Mouse (Mus musculus) embryonic facial prominence, embryonic 13.5 days (tissue): ENCODE results near the gene Twf1. TPM values are rescaled to one million over a fixed set of nuclear protein-coding genes. Genes with fewer than 3 reads are reported as not detected.
A peak's percentile ranks its signal among the peaks of the same experiment; 100 is the strongest.

Experiments
- ATAC-seq: fragments of 200-750 bp; cut with Nextera tagmentation; 2 replicates; pipeline ENCODE4 v1.8.0; 2017; ENCODE audit warnings: low read depth; ENCODE audit not compliant: insufficient number of reproducible peaks, insufficient read depth, low FRiP score, low TSS enrichment
- H3K27ac ChIP-seq: fragments of 300-500 bp; sonication (generic); 2 replicates; pipeline ENCODE4 v1.5.1; 2015; ENCODE audit warnings: moderate library complexity, mild to moderate bottlenecking, inconsistent platforms
- H3K27me3 ChIP-seq: fragments of 300-500 bp; sonication (generic); 2 replicates; pipeline ENCODE4 v1.6.1; 2015; ENCODE audit warnings: mild to moderate bottlenecking, inconsistent platforms
- H3K36me3 ChIP-seq: fragments of 300-500 bp; sonication (generic); 2 replicates; pipeline ENCODE4 v1.6.1; 2015; ENCODE audit warnings: mild to moderate bottlenecking, inconsistent platforms
- H3K4me1 ChIP-seq: fragments of 300-500 bp; sonication (generic); 2 replicates; pipeline ENCODE4 v1.6.1; 2015; ENCODE audit warnings: inconsistent platforms
- H3K4me2 ChIP-seq: fragments of 300-500 bp; sonication (generic); 2 replicates; pipeline ENCODE4 v1.6.1; 2015; ENCODE audit warnings: moderate library complexity, mild to moderate bottlenecking, inconsistent platforms
- H3K4me3 ChIP-seq: fragments of 300-500 bp; sonication (generic); 2 replicates; pipeline ENCODE4 v1.5.1; 2015; ENCODE audit warnings: mild to moderate bottlenecking, inconsistent platforms
- H3K9ac ChIP-seq: fragments of 300-500 bp; sonication (generic); 2 replicates; pipeline ENCODE4 v1.6.1; 2015; ENCODE audit warnings: mild to moderate bottlenecking, inconsistent platforms
- H3K9me3 ChIP-seq: fragments of 300-500 bp; sonication (generic); 2 replicates; pipeline ENCODE4 v1.6.1; 2016; ENCODE audit warnings: inconsistent platforms
- WGBS: fragments of 180-500 bp; shearing (Covaris S2); methylation state at CpG from one replicate; pipeline ENCODE4 v1.1.7; 2015; ENCODE audit warnings: mixed read lengths; 5-methylcytosine and 5-hydroxymethylcytosine counted together
- polyA plus RNA-seq: library from polyadenylated mRNA; unstranded; fragments of >200 nt; fragmentation: Nextera tagmentation; extraction: Ambion mirVana; gene quantifications from 2 replicates; pipeline ENCODE4 v1.2.1, GENCODE M21; 2015

Gene Twf1
- 72.8 and 76.9 TPM in 2 replicates for polyA plus RNA-seq

DNA sequence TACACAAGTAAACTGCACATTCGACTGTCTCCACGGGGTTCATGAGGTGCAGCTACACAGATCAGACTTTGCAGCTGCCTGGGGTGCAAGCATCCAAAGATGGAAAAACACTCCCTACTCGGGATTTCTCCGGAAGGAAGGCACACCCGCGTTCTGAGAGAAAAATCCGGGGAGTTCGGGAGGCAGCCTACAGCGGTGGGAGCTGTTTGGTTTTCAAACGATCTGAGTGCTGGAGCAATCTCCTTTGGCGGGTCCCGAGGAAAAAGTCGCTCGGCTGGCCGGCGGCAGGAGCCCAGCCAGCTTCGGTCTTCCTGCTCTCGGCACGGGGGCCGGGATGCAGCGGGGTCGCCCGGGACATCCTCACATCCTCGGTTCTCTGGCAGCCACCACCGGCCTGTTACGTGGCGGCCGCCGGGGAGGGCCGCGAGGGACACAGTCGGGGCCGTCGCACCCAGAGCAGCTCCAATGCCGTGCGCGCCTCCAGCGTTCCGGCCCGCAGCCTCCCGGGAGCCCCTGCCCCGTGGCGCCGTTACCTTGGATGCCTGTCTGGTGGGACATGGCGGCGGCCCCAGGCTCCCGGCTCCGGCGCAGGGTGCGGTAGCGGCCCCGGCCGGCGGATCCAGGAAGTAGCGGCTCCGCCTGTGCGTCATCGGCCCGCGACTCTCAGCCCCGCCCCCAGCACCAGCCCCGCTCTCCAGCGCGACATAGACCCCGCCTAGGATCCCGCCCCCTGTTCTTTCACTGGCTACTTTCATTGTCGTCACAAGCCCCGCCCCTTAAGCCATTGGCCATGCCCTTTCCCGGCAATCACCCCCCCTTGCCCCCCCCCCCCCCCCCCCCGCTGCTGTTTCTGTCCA is at the start of gene Twf1:
TSS of gene Twf1 (minus strand) at position 671 of the 857 bp plus-strand sequence.
- Histone ChIP-seq H3K4me2 (peak within 1 kb of the TSS; percentile 75), H3K4me1 (peaks cover 10% of the 10 kb centered on the region), H3K9ac (peak within 1 kb of the TSS; percentile 95), H3K27me3 (no peaks in the 10 kb centered on the region), H3K27ac (peak within 1 kb of the TSS; percentile 71), H3K36me3 (peaks cover 16% of the 10 kb centered on the region), H3K4me3 (peak within 1 kb of the TSS; percentile 99), H3K9me3 (no peaks in the 10 kb centered on the region)
- peak; percentile 99 for ATAC-seq
- under 1% methylated on average over 69 of the region's 70 CpGs for WGBS

DNA sequence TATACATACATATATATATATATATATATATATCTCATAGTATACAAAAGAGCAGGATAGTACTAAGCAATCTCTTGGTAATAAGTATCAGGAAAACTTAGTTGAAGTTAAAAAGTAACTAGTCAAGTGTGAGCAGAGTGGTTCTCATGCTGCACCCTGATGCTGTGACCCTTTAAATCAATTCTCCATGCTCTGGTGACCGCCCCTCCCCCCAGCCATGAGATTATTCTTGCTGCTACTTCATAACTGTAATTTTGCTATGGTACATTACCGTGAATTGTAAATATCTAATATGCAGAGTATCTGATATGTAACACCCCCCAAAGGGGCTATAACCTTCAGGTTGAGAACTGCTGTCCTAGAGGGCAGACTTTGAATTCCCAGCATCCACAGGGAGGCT is 49.4 kb upstream of the Twf1 start:
- H3K4me2 ChIP-seq, result no peak overlapping the region
- H3K27ac ChIP-seq, result no peak overlapping the region
- H3K27me3 ChIP-seq, result no peaks in the 10 kb centered on the region
- no peak for ATAC-seq
- H3K9ac ChIP-seq, result no peak overlapping the region
- WGBS, result 90% methylated on average over 2 of the region's 2 CpGs
- peaks cover 5% of the 10 kb centered on the region for H3K4me1 ChIP-seq
- H3K4me3 ChIP-seq, result no peak overlapping the region
- H3K36me3 ChIP-seq, result no peaks in the 10 kb centered on the region
- no peaks in the 10 kb centered on the region for H3K9me3 ChIP-seq

DNA sequence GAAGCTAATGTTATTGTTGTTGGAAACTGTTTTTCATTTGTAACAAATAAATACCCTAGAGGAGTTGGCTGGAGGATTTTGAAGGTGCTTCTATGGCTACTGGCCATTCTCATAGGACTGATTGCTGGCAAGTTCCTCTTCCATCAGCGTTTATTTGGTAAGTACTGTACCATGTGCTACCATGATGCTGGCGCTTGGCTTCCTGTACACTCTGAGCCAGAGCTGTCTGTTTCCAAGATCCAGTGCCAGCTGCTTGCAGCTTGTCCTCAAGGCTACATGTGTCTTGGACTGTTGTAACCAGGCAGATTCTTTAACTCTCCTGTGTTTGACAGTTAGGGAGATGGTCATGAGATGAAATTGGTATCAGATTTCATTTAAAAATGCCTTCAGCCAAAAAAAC is 48.5 kb upstream of the Twf1 start:
- H3K4me1 ChIP-seq, result peaks cover 5% of the 10 kb centered on the region
- 71% methylated on average over 2 of the region's 2 CpGs for WGBS
- no peak overlapping the region for H3K4me2 ChIP-seq
- H3K9ac ChIP-seq, result no peak overlapping the region
- no peaks in the 10 kb centered on the region for H3K36me3 ChIP-seq
- no peak overlapping the region for H3K27ac ChIP-seq
- no peak for ATAC-seq
- no peak overlapping the region for H3K4me3 ChIP-seq
- H3K27me3 ChIP-seq, result no peaks in the 10 kb centered on the region
- no peaks in the 10 kb centered on the region for H3K9me3 ChIP-seq

DNA sequence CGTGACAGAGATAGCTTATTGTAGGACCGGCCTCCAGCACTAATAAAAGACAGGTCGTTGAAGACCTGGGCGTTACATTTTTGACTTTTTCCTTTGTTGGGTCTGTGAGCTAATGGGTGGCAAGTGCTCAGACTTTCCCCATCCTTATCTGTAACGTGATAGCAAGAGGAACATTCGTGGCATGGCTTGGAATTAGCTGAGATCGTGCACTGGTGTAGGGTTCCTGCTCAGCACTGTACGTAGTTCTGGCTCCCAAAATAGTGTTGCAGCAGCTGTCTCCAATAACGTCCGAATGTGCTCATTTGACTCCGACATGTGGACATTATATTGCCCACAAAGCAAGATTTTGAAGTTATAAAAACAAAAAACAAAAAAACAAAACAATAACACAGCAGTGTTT is 44.8 kb upstream of the Twf1 start:
- 50% methylated on average over 11 of the region's 11 CpGs for WGBS
- peaks cover 17% of the 10 kb centered on the region for H3K27me3 ChIP-seq
- no peak for ATAC-seq
- H3K27ac ChIP-seq, result no peak overlapping the region
- no peaks in the 10 kb centered on the region for H3K36me3 ChIP-seq
- H3K4me2 ChIP-seq, result no peak overlapping the region
- no peak overlapping the region for H3K4me3 ChIP-seq
- H3K4me1 ChIP-seq, result peaks cover 5% of the 10 kb centered on the region
- H3K9ac ChIP-seq, result no peak overlapping the region
- no peaks in the 10 kb centered on the region for H3K9me3 ChIP-seq

DNA sequence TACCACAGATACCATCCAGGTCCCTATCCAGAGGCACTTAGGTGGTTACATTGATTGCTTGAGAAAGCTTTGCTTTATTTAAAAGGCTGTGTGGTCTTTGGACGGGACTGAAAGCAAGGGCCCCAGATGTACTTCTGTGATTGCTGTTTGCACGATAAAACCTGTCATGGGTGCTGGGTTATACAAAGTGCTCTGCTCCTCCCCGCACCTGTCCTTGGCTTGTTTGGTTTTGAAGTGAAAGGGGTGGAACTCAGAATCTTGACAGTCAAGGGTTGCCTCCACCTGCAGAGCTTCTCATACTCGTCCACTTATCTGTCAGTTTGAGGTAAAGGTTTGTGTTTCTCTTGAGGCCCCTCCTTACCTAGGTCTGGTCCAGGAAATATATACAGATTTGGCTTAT is 40.9 kb upstream of the Twf1 start:
- H3K27me3 ChIP-seq, result peaks cover 35% of the 10 kb centered on the region
- 80% methylated on average over 4 of the region's 4 CpGs for WGBS
- no peak overlapping the region for H3K9ac ChIP-seq
- no peaks in the 10 kb centered on the region for H3K36me3 ChIP-seq
- no peak overlapping the region for H3K4me3 ChIP-seq
- no peaks in the 10 kb centered on the region for H3K9me3 ChIP-seq
- H3K4me2 ChIP-seq, result no peak overlapping the region
- ATAC-seq, result no peak
- H3K27ac ChIP-seq, result no peak overlapping the region
- H3K4me1 ChIP-seq, result no peaks in the 10 kb centered on the region

DNA sequence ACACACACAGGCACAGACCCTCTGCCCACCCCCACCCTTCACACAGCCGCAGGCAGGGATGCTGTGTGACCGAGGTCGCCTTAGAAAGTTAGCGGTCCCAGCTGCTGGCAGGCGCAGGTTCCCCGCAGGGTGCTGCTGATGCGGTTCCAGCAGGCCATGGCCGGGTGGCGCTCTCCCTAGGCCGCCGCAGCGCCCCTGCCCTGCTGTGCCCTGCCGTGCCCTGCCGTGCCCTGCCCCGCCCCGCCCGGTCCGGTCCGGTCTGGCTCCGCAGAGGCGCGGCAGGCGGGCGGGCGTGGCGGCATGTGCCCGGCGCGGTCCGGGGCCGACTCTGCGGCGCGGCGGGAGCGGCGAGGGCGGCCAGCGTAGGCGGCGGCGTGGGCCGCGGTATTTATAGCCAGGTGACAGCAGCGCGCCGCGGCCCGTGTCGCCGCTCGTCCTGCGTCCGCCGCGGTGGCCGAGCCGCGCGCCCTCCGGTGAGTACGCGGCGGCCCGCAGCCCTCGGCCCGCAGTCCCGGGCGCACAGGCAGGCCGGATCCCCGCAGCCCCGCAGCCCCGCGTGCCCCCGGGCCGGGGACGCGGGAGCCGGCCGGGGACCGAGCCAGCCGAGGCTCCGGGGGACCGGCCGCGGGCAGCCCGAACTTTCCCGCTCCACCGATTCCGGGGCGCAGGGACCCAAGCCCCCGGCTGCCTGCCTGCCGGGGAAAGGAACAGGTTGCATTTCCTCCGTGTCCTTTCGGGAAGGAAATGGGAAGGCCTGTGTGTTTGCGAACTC is 39.3 kb upstream of the Twf1 start, which contains the start of gene Tmem117:
TSS of gene Tmem117 (plus strand) at position 403 of the 772 bp plus-strand sequence.
- Histone ChIP-seq H3K4me3 (peak within 1 kb of the TSS; percentile 66), H3K27ac (no peak within 1 kb of the TSS), H3K36me3 (no peaks in the 10 kb centered on the region), H3K27me3 (peaks cover 35% of the 10 kb centered on the region), H3K4me2 (peak within 1 kb of the TSS; percentile 98), H3K9ac (peak within 1 kb of the TSS; percentile 82), H3K9me3 (no peaks in the 10 kb centered on the region), H3K4me1 (no peaks in the 10 kb centered on the region)
- WGBS, result 1% methylated on average over 57 of the region's 96 CpGs
- ATAC-seq, result peak; percentile 61; the same call in 1 of the 2 replicates

DNA sequence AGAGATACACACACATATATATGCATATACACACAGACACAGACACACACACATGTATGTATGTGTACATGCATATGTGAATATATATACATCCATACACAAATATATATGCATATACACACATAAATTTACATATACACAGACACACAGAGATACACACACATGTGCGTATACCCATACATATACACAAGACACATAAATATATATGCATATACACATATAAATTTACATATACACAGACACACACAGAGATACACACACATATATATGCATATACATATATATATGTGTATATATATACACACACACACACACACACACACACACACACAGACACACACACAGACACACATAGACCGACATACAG is 38.8 kb upstream of the Twf1 start:
- Histone ChIP-seq H3K27me3 (peaks cover 35% of the 10 kb centered on the region), H3K4me2 (peak overlapping the region; percentile 98), H3K27ac (no peak overlapping the region), H3K36me3 (no peaks in the 10 kb centered on the region), H3K9me3 (no peaks in the 10 kb centered on the region), H3K4me1 (no peaks in the 10 kb centered on the region), H3K4me3 (peak overlapping the region; percentile 66), H3K9ac (peak overlapping the region; percentile 82)
- 47% methylated on average over 2 of the region's 2 CpGs for WGBS
- ATAC-seq, result no peak

DNA sequence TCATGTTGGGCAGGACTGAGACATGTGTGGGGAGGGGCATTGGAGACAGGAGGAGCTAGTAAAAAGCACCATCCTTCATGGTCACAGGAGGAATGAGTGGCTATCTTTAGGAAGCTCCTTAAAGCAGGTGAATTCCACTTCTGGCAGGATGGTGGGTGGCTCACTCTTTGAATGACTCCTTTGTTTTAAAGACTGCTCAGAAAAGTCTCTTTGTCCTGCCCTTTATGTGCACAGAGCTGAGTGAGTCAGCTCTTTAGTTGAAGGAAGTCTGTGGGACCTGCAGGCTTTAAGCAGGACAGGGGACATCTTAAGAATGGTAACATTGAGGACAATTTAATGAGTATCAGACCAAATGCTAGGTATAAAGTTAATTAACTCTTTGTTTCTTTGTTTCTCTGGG is 31.2 kb upstream of the Twf1 start:
- H3K27ac ChIP-seq, result no peak overlapping the region
- H3K9me3 ChIP-seq, result no peaks in the 10 kb centered on the region
- H3K4me3 ChIP-seq, result no peak overlapping the region
- H3K9ac ChIP-seq, result no peak overlapping the region
- H3K4me1 ChIP-seq, result no peaks in the 10 kb centered on the region
- H3K36me3 ChIP-seq, result no peaks in the 10 kb centered on the region
- no peak overlapping the region for H3K4me2 ChIP-seq
- no peaks in the 10 kb centered on the region for H3K27me3 ChIP-seq
- ATAC-seq, result no peak

DNA sequence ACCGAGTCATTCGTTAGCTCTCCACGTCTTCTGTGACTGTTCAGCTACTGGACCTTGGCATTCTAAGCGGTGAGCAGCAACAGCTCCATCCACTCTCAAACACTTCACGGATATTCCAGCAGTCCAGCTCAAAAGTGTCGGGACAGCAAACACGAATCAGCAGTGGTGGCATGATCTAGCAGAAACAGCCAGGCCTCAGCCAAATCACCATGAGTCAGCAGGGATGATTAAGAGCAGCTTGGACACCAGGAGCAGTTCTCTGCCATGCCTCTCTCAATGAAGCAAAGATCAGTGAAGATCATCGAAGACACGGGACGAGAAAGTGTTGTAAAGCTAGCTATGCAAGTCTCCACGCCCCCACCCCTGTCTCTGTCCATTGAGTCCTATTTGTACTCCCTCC is 26.3 kb upstream of the Twf1 start:
- Histone ChIP-seq H3K9me3 (no peaks in the 10 kb centered on the region), H3K4me2 (no peak overlapping the region), H3K9ac (no peak overlapping the region), H3K36me3 (no peaks in the 10 kb centered on the region), H3K4me1 (no peaks in the 10 kb centered on the region), H3K4me3 (no peak overlapping the region), H3K27me3 (no peaks in the 10 kb centered on the region), H3K27ac (no peak overlapping the region)
- 92% methylated on average over 11 of the region's 11 CpGs for WGBS
- no peak for ATAC-seq

DNA sequence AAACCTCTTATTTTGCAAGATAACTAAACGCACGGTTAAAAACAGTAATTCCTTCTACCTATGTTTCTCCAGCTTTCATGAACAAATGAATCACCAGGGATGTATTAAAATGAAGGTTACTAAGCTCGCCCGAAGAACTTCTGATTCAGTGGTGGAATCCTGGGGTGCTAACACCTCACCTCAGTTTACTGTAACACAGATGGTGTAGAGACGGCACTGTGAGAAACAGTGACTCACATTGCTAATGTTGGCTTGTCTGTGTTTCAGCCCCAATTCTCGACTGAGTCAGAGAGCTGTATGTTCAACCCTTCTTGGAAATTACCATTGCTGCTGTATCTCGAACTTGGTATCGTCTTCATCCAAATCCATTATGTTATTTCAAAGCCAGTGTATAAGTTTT is 18.1 kb upstream of the Twf1 start:
- no peak overlapping the region for H3K9ac ChIP-seq
- ATAC-seq, result no peak
- no peaks in the 10 kb centered on the region for H3K36me3 ChIP-seq
- H3K4me1 ChIP-seq, result no peaks in the 10 kb centered on the region
- no peak overlapping the region for H3K27ac ChIP-seq
- no peak overlapping the region for H3K4me2 ChIP-seq
- WGBS, result 92% methylated on average over 8 of the region's 8 CpGs
- H3K9me3 ChIP-seq, result no peaks in the 10 kb centered on the region
- no peaks in the 10 kb centered on the region for H3K27me3 ChIP-seq
- no peak overlapping the region for H3K4me3 ChIP-seq

DNA sequence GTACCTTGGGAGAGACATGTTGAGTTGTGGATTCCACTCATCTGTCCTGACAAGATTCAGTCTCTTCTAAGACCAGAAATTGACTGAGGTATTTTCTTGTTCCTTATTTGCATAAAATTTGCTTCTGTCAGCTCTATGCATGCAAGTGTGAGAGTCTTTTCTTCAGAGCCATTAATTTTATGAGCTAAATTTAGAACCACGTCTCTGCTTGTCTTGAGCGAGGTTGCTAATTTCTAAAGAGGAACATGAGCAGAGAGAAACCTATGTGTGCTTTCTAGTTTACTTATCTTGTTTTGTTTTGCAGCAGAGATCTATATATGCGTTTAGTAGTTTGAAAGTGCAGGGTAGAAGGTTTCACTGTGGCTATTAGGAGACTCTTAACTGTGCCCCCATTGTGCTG is 12.8 kb upstream of the Twf1 start:
- Histone ChIP-seq H3K9ac (no peak overlapping the region), H3K4me1 (no peaks in the 10 kb centered on the region), H3K4me2 (no peak overlapping the region), H3K27ac (no peak overlapping the region), H3K27me3 (no peaks in the 10 kb centered on the region), H3K9me3 (no peaks in the 10 kb centered on the region), H3K36me3 (no peaks in the 10 kb centered on the region), H3K4me3 (no peak overlapping the region)
- no peak for ATAC-seq
- 74% methylated on average over 3 of the region's 3 CpGs for WGBS

DNA sequence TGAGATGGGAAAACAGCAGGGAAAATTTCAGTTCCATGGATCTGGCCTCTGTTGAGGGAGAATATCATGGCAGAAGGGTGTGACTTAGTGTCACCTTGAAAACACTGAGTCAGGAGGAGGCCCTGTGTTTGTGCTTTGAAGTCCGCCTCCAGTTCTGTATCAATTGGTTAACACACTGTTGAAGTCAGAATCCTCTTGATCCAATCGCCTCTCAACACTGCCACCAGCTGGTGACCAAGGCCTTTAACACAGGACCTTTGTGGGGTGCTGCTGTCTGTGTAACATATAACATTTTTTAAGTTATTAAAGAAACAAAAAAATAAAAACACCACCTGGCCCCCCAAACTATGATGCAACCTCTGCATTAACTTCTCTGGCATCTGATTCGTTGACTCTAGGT is 11.7 kb upstream of the Twf1 start:
- H3K4me2 ChIP-seq, result no peak overlapping the region
- H3K9ac ChIP-seq, result no peak overlapping the region
- no peak overlapping the region for H3K27ac ChIP-seq
- H3K9me3 ChIP-seq, result no peaks in the 10 kb centered on the region
- H3K36me3 ChIP-seq, result no peaks in the 10 kb centered on the region
- H3K27me3 ChIP-seq, result no peaks in the 10 kb centered on the region
- no peaks in the 10 kb centered on the region for H3K4me1 ChIP-seq
- WGBS, result 17% methylated on average over 3 of the region's 3 CpGs
- no peak overlapping the region for H3K4me3 ChIP-seq
- ATAC-seq, result no peak
